Mouse (Mus musculus): ENCODE results near the gene Slc39a10.
"Not testable (repeated sequence)": the region's sequence is repeated elsewhere in the genome, so short reads cannot be mapped to it uniquely, and the experiment has no call there.

Slc39a10 gene

DNA sequence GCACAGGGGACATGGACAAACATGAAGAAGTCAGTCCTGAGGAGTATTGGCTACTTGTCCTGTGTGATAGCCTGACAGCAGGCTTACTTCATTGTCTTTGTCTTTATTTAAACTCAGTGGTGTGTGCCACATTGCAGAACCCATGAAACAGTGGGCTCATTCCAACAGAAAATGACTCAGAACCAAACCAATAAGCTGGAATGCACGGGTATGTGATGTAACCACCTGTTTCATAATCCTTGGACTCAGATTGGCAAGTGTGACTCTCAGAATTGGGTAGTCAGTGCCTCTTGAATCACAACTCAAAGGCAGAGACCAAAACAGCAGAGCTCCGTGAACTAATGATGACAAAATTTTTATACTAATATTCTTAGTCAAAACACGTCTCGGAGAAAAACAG is 110.4 kb downstream of the Slc39a10 start:
- DNase-seq (ENCODE audit: low read depth in 1 of 2, low spot score in 2 of 2) = not testable (repeated sequence)

DNA sequence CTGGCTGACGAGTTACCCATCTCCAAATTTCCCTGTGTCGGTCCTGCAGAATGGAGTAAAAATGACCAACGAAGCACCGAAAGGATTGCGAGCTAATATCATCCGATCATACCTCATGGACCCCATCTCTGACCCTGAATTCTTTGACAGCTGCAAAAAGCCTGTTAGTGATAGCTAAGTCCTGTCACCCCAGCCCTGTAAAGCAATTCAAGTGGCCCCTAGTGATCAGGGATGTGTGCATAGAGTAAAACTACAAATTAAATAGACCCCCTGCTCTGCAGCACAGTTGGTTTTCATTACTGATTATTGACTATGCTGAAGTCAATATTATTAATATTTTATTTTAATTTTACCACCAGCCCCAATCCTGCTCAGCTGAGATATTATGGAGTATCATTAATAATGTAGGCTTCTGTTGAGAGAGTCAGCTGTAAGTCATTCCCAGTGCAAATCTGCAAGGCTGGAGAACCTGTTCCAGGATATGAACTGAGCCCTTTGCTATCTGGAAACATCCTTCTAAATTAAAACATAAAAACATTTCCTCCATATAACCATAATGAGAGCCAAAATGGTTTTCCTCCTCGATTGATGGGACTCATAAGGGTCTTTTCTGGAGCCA is 122.5 kb downstream of the Slc39a10 start:
- DNase-seq (ENCODE audit: low read depth in 1 of 2, low spot score in 2 of 2) = not testable (repeated sequence)

DNA sequence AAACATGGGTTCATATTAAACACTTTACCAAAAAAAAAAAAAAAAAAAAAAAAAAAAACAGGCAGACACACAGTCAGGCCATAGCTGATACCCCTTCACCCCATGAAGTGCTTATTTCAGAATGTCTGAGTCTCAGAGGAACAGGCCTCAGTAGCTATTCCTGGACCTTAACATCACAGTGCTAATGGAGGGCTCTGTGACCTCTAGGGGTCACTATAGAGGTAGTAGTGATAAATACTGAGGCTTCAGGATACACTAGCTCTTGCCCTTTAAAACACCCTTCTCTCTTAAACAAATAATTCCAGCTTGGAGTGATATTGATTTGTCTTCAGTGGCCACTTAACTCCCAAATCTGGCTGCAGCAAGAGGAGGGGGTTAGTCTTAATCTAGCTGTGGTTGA is 123.3 kb downstream of the Slc39a10 start:
- DNase-seq (ENCODE audit: low read depth in 1 of 2, low spot score in 2 of 2) = not testable (repeated sequence)

DNA sequence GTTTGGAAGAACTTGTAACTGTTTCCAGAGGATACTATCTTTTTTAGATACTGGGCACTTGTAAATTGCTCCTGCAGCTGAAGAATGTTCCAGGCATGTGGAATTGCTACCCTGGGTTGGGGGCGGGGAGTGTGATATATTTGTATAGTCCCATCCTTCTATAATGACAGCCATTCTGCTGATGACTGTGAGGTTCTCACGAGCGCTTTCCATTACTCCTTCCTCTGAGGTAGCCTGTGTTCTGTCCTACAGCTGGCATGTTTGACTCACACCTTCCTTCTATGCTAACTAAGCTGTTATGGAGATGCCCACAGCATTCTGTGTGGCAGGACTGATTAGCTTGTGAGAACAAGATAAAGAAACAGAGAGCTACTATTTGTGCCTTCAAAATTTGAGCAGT is 128.1 kb downstream of the Slc39a10 start:
- DNase-seq (ENCODE audit: low read depth in 1 of 2, low spot score in 2 of 2) = not testable (repeated sequence)
